Mouse (Mus musculus) adrenal gland, postnatal 25 days (tissue): Measurements from ENCODE around the gene Gabarap. TPM values are rescaled to one million over a fixed set of nuclear protein-coding genes. Genes with fewer than 3 reads are reported as not detected.
"Not testable (repeated sequence)": the region's sequence is repeated elsewhere in the genome, so short reads cannot be mapped to it uniquely, and the experiment has no call there.

ENCODE experiments used
- DNase-seq: peaks from one replicate; pipeline ENCODE4 v3.0.0; 2021; ENCODE audit warnings: mixed read lengths
- long read RNA-seq: library from polyadenylated mRNA; stranded (forward); transcript quantifications from one replicate; pipeline ENCODE4 v2.0.0, GENCODE M21; 2021
- total RNA-seq: library from RNA; stranded (reverse); gene quantifications from 2 replicates; pipeline ENCODE4 v1.2.3, GENCODE M21; 2021

The Gabarap gene
- 406 and 407 TPM in 2 replicates for total RNA-seq
- long read RNA-seq, transcript Gabarap-201 (4 exons, 1,351 nt), result major isoform, 105 of 130 reads
- long read RNA-seq, partial matches to known transcripts, result 22 of 130 reads
- long read RNA-seq, other reads (novel, unspliced or antisense), result 3 of 130 reads

GRCm38 (mm10) chr11:69990850-69991691, at the start of gene Gabarap:
Gabarap (plus strand) TSS chr11:69991143.
- peak; percentile 96 for DNase-seq

GRCm38 (mm10) chr11:69945216-69945615, 45.7 kb upstream of the Gabarap start:
- DNase-seq, result peak; percentile 53

- DNase-seq, result no peak
Measured at GRCm38 (mm10) chr11:69945997-69946891, 44.7 kb upstream of the Gabarap start.

- peak; percentile 57 for DNase-seq
Measured at GRCm38 (mm10) chr11:69947337-69948065, 43.4 kb upstream of the Gabarap start.

GRCm38 (mm10) chr11:69948066-69948762, 42.7 kb upstream of the Gabarap start, which contains the start of gene Slc2a4:
Slc2a4 (minus strand) TSS chr11:69948188.
- DNase-seq, result peak; percentile 95

- DNase-seq, result peak; percentile 83
Measured at GRCm38 (mm10) chr11:69948763-69949150, 42.2 kb upstream of the Gabarap start.

GRCm38 (mm10) chr11:69950807-69951459, 40.0 kb upstream of the Gabarap start:
- DNase-seq, result no peak

GRCm38 (mm10) chr11:69952274-69952673, 38.7 kb upstream of the Gabarap start:
- DNase-seq, result no peak

GRCm38 (mm10) chr11:69953267-69953915, 37.6 kb upstream of the Gabarap start:
- DNase-seq, result no peak

- DNase-seq, result not testable (repeated sequence)
Measured at GRCm38 (mm10) chr11:69955618-69956017, 35.3 kb upstream of the Gabarap start.

GRCm38 (mm10) chr11:69956218-69956617, 34.7 kb upstream of the Gabarap start:
- no peak for DNase-seq

GRCm38 (mm10) chr11:69960616-69961015, 30.3 kb upstream of the Gabarap start:
- DNase-seq, result no peak

- no peak for DNase-seq
Measured at GRCm38 (mm10) chr11:69961841-69962240, 29.1 kb upstream of the Gabarap start.

- no peak for DNase-seq
Measured at GRCm38 (mm10) chr11:69964650-69965270, 26.2 kb upstream of the Gabarap start, which contains the start of gene Cldn7. Cldn7 (plus strand) TSS chr11:69964779.

GRCm38 (mm10) chr11:69965271-69966005, 25.5 kb upstream of the Gabarap start:
- no peak for DNase-seq

GRCm38 (mm10) chr11:69966006-69966859, 24.7 kb upstream of the Gabarap start:
- no peak for DNase-seq

- DNase-seq, result no peak
Measured at GRCm38 (mm10) chr11:69966860-69967517, 24.0 kb upstream of the Gabarap start.
